Mouse (Mus musculus): ENCODE results near the gene Gm14685. TPM values are rescaled to one million over a fixed set of nuclear protein-coding genes. Genes with fewer than 3 reads are reported as not detected.

Gene Gm14685
- polyA plus RNA-seq, 1 experiment from 2014 or later = not detected

Other genes with a start within 250 kb of the Gm14685 start
- gene Cetn2, start 198.6 kb upstream of the Gm14685 start, polyA plus RNA-seq (2014; fragmentation: Nextera tagmentation; extraction: Ambion mirVana) = 123 and 127 TPM in 2 replicates
- gene Nsdhl, start 198.5 kb upstream of the Gm14685 start, polyA plus RNA-seq (2014; fragmentation: Nextera tagmentation; extraction: Ambion mirVana) = 51.6 and 55.0 TPM in 2 replicates
- 5.8 and 6.1 TPM in 2 replicates for gene Zfp185, start 129.7 kb upstream of the Gm14685 start, polyA plus RNA-seq (2014; fragmentation: Nextera tagmentation; extraction: Ambion mirVana)
- gene Pnma5, start 79.9 kb upstream of the Gm14685 start, polyA plus RNA-seq (2014; fragmentation: Nextera tagmentation; extraction: Ambion mirVana) = not detected in 2 replicates
- gene Pnma3, start 52.3 kb upstream of the Gm14685 start, polyA plus RNA-seq (2014; fragmentation: Nextera tagmentation; extraction: Ambion mirVana) = 0.27 and 0.90 TPM in 2 replicates
- gene Xlr4a, start 34.6 kb upstream of the Gm14685 start, polyA plus RNA-seq (2014; fragmentation: Nextera tagmentation; extraction: Ambion mirVana) = 0.43 TPM in 1 of 2 replicates, not detected in the other
- gene Xlr3a, start 20.0 kb upstream of the Gm14685 start, polyA plus RNA-seq (2014; fragmentation: Nextera tagmentation; extraction: Ambion mirVana) = 4.5 and 6.0 TPM in 2 replicates
- not detected in 2 replicates for gene Xlr5b, start 31.7 kb downstream of the Gm14685 start, polyA plus RNA-seq (2014; fragmentation: Nextera tagmentation; extraction: Ambion mirVana)
- 0.11 TPM in 1 of 2 replicates, not detected in the other for gene DXBay18, start 32.4 kb downstream of the Gm14685 start, polyA plus RNA-seq (2014; fragmentation: Nextera tagmentation; extraction: Ambion mirVana)
- gene Spin2d, start 59.9 kb downstream of the Gm14685 start, polyA plus RNA-seq (2014; fragmentation: Nextera tagmentation; extraction: Ambion mirVana) = not detected in 2 replicates
- 19.0 and 20.5 TPM in 2 replicates for gene Xlr3b, start 75.2 kb downstream of the Gm14685 start, polyA plus RNA-seq (2014; fragmentation: Nextera tagmentation; extraction: Ambion mirVana)
- gene Xlr4b, start 97.3 kb downstream of the Gm14685 start, polyA plus RNA-seq (2014; fragmentation: Nextera tagmentation; extraction: Ambion mirVana) = 0.35 and 0.49 TPM in 2 replicates
- 16.4 and 17.6 TPM in 2 replicates for gene F8a, start 111.2 kb downstream of the Gm14685 start, polyA plus RNA-seq (2014; fragmentation: Nextera tagmentation; extraction: Ambion mirVana)
- not detected in 2 replicates for gene Xlr4c, start 126.1 kb downstream of the Gm14685 start, polyA plus RNA-seq (2014; fragmentation: Nextera tagmentation; extraction: Ambion mirVana)
- 0.37 and 0.75 TPM in 2 replicates for gene Xlr3c, start 148.3 kb downstream of the Gm14685 start, polyA plus RNA-seq (2014; fragmentation: Nextera tagmentation; extraction: Ambion mirVana)
- not detected in 2 replicates for gene Xlr5a, start 175.9 kb downstream of the Gm14685 start, polyA plus RNA-seq (2014; fragmentation: Nextera tagmentation; extraction: Ambion mirVana)
- gene Xlr5c, start 175.9 kb downstream of the Gm14685 start, polyA plus RNA-seq (2014; fragmentation: Nextera tagmentation; extraction: Ambion mirVana) = not detected in 2 replicates
- gene Gm45015, start 219.8 kb downstream of the Gm14685 start, polyA plus RNA-seq (2014; fragmentation: Nextera tagmentation; extraction: Ambion mirVana) = not detected in 2 replicates
- 15.0 and 16.9 TPM in 2 replicates for gene Zfp275, start 225.6 kb downstream of the Gm14685 start, polyA plus RNA-seq (2014; fragmentation: Nextera tagmentation; extraction: Ambion mirVana)